Mouse (Mus musculus): Measurements from ENCODE around the gene Gm47791. TPM values are rescaled to one million over a fixed set of nuclear protein-coding genes. Genes with fewer than 3 reads are reported as not detected.

Gm47791 gene
- polyA plus RNA-seq, 1 experiment from 2014 or later: not detected

DNA sequence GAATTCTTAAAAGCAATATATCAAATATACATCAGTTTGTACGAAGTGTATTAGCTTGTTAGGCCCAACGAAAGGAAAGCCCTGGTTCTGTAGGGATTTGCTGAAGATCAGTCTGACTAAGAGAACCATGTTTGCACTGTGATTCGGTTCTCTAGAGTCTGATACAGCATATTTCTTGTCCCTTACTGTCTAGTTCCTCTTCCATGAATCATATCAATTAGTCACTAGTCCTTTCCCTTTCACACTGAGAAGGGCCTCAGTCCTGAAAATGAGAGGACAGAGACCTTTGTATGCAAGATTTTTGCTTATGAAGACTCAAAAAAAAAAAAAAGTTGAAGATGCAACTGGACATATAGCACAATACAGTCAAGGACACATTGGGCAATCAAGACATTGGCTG, 22.1 kb upstream of the Gm47791 start:
- Histone ChIP-seq H3K27me3 (replicated peaks; ENCODE audit: control insufficient read depth, insufficient read depth, low read length) (no peaks in the 10 kb centered on the region), H3K4me1 (ENCODE audit: control insufficient read depth, insufficient read depth, low read length) (no peaks in the 10 kb centered on the region), H3K4me2 (ENCODE audit: low read depth, low read length) (no peak overlapping the region), H3K4me3 (ENCODE audit: low read length) (no peak overlapping the region), H3K36me3 (ENCODE audit: control insufficient read depth, insufficient read depth, low read length) (no peaks in the 10 kb centered on the region), H3K9me3 (ENCODE audit: control insufficient read depth, low read length) (no peaks in the 10 kb centered on the region), H3K9ac (ENCODE audit: low read depth, low read length) (no peak overlapping the region), H3K27ac (ENCODE audit: low read length) (no peak overlapping the region)
- ATAC-seq: no peak
- 85% methylated on average over 3 of the region's 3 CpGs for WGBS

DNA sequence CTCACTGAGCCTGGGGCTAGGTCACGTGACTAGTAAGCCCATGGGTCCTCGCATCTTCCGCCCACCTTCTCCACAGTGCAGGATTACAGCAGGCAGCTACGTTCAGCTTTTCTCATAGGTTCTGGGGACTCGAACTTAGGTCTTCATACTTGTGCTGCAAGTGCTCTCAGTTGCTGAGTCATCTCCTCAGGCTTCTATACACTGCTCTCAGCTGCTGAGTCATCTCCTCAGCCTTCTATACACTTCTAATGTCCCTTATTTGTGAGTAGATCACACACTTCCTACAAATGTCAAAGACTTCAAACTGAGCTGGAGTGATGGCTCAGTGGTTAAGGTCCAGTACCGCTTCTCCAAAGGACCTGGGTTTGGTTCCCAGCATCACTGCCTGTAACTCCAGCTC, 21.2 kb upstream of the Gm47791 start:
- Histone ChIP-seq H3K9me3 (ENCODE audit: control insufficient read depth, low read length) (no peaks in the 10 kb centered on the region), H3K4me1 (ENCODE audit: control insufficient read depth, insufficient read depth, low read length) (no peaks in the 10 kb centered on the region), H3K27ac (ENCODE audit: low read length) (no peak overlapping the region), H3K36me3 (ENCODE audit: control insufficient read depth, insufficient read depth, low read length) (no peaks in the 10 kb centered on the region), H3K4me3 (ENCODE audit: low read length) (no peak overlapping the region), H3K9ac (ENCODE audit: low read depth, low read length) (no peak overlapping the region), H3K4me2 (ENCODE audit: low read depth, low read length) (no peak overlapping the region), H3K27me3 (replicated peaks; ENCODE audit: control insufficient read depth, insufficient read depth, low read length) (no peaks in the 10 kb centered on the region)
- WGBS: 94% methylated on average over 6 of the region's 6 CpGs
- no peak for ATAC-seq

DNA sequence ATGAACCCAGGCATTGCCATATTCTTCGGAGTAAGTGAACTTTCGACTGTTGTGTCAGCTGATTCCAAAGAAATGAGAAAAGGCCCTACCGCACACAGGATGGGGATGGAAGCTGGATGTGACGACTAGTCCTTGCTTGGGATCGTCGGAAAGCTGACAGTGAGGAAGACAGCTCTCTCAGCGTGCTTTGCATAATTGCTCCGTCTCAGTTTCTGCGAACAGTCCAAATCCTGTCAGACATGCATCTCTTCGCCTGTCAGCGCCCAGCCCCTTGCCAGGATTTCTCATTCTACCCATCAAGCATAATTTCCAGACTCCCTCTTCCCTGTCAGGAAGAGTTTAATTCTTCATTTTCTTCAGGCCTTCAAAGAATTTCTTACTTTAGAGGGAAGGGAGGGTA, 20.1 kb upstream of the Gm47791 start:
- ATAC-seq: no peak
- Histone ChIP-seq H3K27me3 (replicated peaks; ENCODE audit: control insufficient read depth, insufficient read depth, low read length) (no peaks in the 10 kb centered on the region), H3K9ac (ENCODE audit: low read depth, low read length) (no peak overlapping the region), H3K36me3 (ENCODE audit: control insufficient read depth, insufficient read depth, low read length) (no peaks in the 10 kb centered on the region), H3K9me3 (ENCODE audit: control insufficient read depth, low read length) (no peaks in the 10 kb centered on the region), H3K4me1 (ENCODE audit: control insufficient read depth, insufficient read depth, low read length) (no peaks in the 10 kb centered on the region), H3K27ac (ENCODE audit: low read length) (no peak overlapping the region), H3K4me2 (ENCODE audit: low read depth, low read length) (no peak overlapping the region), H3K4me3 (ENCODE audit: low read length) (no peak overlapping the region)
- 86% methylated on average over 11 of the region's 11 CpGs for WGBS

DNA sequence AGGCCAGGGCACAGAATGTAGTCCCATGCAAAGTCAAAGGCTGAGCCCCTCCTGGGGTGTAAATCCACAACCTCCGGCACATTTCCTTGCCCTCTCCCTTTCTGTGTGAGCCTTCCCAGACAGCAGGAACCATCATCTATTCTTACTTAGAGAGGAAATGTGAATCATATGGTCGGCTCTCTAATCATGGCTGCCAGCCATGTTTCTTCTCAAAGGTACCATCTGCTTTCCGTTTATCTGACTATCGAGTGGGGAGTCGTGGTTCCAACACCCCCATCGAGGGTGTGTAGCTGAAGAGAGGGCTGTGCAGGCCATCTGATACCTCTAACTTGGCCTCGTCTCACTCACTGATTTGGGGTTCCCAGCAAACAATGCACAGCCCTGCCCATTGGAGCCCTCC, 17.0 kb upstream of the Gm47791 start:
- Histone ChIP-seq H3K4me3 (ENCODE audit: low read length) (no peak overlapping the region), H3K9ac (ENCODE audit: low read depth, low read length) (no peak overlapping the region), H3K27me3 (replicated peaks; ENCODE audit: control insufficient read depth, insufficient read depth, low read length) (no peaks in the 10 kb centered on the region), H3K4me1 (ENCODE audit: control insufficient read depth, insufficient read depth, low read length) (peaks cover 8% of the 10 kb centered on the region), H3K27ac (ENCODE audit: low read length) (no peak overlapping the region), H3K36me3 (ENCODE audit: control insufficient read depth, insufficient read depth, low read length) (no peaks in the 10 kb centered on the region), H3K4me2 (ENCODE audit: low read depth, low read length) (no peak overlapping the region), H3K9me3 (ENCODE audit: control insufficient read depth, low read length) (no peaks in the 10 kb centered on the region)
- no peak for ATAC-seq
- 58% methylated on average over 7 of the region's 7 CpGs for WGBS

DNA sequence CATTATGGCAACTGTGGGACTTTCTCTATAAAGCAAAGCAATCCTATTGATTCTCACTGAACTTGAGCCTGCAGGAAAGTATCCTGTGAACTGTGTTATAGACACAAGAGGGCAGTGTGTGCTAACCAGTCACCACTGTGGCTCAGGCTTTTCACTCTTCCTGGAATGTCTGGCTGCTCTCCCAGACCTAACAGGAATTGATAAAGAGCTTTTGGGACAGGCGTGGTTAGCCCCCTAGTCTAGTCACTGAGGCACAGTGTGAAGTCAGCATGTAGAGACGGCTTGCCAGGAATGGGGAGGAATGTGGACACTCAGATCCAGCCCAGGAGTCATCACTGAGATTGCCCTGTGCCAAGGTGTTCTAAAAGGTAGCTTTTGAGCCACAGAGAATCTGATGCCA, 16.4 kb upstream of the Gm47791 start:
- 5% methylated on average over 2 of the region's 2 CpGs for WGBS
- Histone ChIP-seq H3K27me3 (replicated peaks; ENCODE audit: control insufficient read depth, insufficient read depth, low read length) (no peaks in the 10 kb centered on the region), H3K9ac (ENCODE audit: low read depth, low read length) (no peak overlapping the region), H3K36me3 (ENCODE audit: control insufficient read depth, insufficient read depth, low read length) (no peaks in the 10 kb centered on the region), H3K27ac (ENCODE audit: low read length) (no peak overlapping the region), H3K4me3 (ENCODE audit: low read length) (no peak overlapping the region), H3K4me1 (ENCODE audit: control insufficient read depth, insufficient read depth, low read length) (peaks cover 8% of the 10 kb centered on the region), H3K9me3 (ENCODE audit: control insufficient read depth, low read length) (no peaks in the 10 kb centered on the region), H3K4me2 (ENCODE audit: low read depth, low read length) (no peak overlapping the region)
- peak; percentile 83 for ATAC-seq

DNA sequence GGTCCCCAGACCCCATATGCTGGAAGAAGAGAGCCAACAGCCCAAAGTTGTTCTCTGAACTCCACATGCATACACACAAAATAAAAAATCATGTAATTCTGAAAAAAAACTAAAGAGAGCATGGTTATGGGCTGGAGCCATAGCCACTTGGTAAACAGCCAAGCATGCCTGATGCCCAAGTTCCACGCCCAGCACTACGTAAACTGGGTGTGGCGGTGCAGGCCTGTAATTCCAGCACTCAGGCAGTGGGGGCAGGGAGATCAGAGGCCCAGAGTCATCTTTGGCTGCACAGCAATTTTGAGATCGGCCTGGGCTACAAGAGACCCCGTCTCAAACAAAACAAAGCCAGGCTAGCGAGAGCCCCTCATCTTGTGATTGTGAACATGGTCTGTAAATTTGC, 14.5 kb upstream of the Gm47791 start:
- H3K9ac ChIP-seq (ENCODE audit: low read depth, low read length): no peak overlapping the region
- no peak overlapping the region for H3K4me2 ChIP-seq (ENCODE audit: low read depth, low read length)

DNA sequence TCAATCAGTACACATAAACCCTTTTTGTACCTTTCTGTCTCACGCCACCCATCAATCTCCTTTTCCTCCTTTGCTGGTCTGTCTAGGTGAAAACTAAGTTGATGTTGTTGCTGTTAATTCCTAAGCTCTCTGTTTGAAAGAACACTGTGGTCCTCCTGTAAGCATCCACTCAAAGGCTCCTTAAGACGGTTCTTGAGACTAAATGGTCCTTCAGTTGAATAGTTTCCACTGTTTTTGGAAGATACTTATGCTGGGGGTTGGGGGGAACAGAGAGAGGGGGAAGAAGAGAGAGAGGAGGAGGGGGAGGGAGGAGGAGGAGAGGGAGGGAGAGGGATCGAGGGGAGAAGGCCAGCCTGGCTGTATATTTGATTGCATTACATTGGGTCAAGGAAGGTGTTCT, 12.5 kb upstream of the Gm47791 start:
- Histone ChIP-seq H3K9me3 (ENCODE audit: control insufficient read depth, low read length) (no peaks in the 10 kb centered on the region), H3K4me2 (ENCODE audit: low read depth, low read length) (no peak overlapping the region), H3K27me3 (replicated peaks; ENCODE audit: control insufficient read depth, insufficient read depth, low read length) (no peaks in the 10 kb centered on the region), H3K9ac (ENCODE audit: low read depth, low read length) (no peak overlapping the region), H3K4me3 (ENCODE audit: low read length) (no peak overlapping the region), H3K4me1 (ENCODE audit: control insufficient read depth, insufficient read depth, low read length) (peaks cover 15% of the 10 kb centered on the region), H3K36me3 (ENCODE audit: control insufficient read depth, insufficient read depth, low read length) (no peaks in the 10 kb centered on the region), H3K27ac (ENCODE audit: low read length) (no peak overlapping the region)
- WGBS: 76% methylated on average over 3 of the region's 3 CpGs
- ATAC-seq: no peak

More for the DNA sequence above, 14.5 kb upstream of the Gm47791 start:
- Histone ChIP-seq H3K9me3 (ENCODE audit: control insufficient read depth, low read length) (no peaks in the 10 kb centered on the region), H3K36me3 (ENCODE audit: control insufficient read depth, insufficient read depth, low read length) (no peaks in the 10 kb centered on the region), H3K27ac (ENCODE audit: low read length) (no peak overlapping the region), H3K4me3 (ENCODE audit: low read length) (no peak overlapping the region), H3K27me3 (replicated peaks; ENCODE audit: control insufficient read depth, insufficient read depth, low read length) (no peaks in the 10 kb centered on the region), H3K4me1 (ENCODE audit: control insufficient read depth, insufficient read depth, low read length) (peaks cover 8% of the 10 kb centered on the region)
- 55% methylated on average over 6 of the region's 6 CpGs for WGBS
- ATAC-seq: peak; percentile 54

DNA sequence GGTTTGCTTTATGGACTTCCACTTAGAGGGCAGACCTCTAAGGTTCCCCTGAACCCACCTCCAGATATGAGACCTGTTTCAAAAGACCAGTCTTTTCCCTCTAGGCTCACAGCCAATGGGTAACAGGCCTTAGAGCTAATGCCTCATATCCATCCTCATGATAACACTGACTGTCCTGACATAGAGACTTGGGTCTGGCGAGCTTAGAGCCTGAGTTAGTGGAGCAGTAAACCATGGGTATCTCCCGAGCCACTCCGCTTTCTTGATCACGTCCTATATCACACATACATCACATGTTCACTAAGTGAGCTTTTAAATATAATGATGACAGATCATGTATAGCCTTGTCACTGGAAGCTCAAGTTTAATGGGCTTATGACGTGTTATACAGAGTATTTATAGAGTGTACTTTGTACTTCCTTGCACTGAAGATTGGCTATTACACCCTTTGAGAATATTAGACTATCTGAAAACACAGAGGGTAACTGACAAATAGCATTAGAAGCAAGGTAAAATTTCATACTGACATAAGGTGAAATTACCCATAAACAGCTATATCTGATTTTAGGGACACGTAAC, 8.4 kb upstream of the Gm47791 start:
- Histone ChIP-seq H3K9ac (ENCODE audit: low read depth, low read length) (no peak overlapping the region), H3K4me1 (ENCODE audit: control insufficient read depth, insufficient read depth, low read length) (0 out of 2 replicates have a peak, but pooled peaks cover 7% of the 10 kb centered on the region), H3K4me2 (ENCODE audit: low read depth, low read length) (no peak overlapping the region), H3K36me3 (ENCODE audit: control insufficient read depth, insufficient read depth, low read length) (no peaks in the 10 kb centered on the region), H3K9me3 (ENCODE audit: control insufficient read depth, low read length) (no peaks in the 10 kb centered on the region), H3K4me3 (ENCODE audit: low read length) (no peak overlapping the region), H3K27me3 (replicated peaks; ENCODE audit: control insufficient read depth, insufficient read depth, low read length) (no peaks in the 10 kb centered on the region), H3K27ac (ENCODE audit: low read length) (peak overlapping the region; percentile 50; the same call in 1 of the 2 replicates)
- 73% methylated on average over 6 of the region's 6 CpGs for WGBS
- ATAC-seq: peak; percentile 73

DNA sequence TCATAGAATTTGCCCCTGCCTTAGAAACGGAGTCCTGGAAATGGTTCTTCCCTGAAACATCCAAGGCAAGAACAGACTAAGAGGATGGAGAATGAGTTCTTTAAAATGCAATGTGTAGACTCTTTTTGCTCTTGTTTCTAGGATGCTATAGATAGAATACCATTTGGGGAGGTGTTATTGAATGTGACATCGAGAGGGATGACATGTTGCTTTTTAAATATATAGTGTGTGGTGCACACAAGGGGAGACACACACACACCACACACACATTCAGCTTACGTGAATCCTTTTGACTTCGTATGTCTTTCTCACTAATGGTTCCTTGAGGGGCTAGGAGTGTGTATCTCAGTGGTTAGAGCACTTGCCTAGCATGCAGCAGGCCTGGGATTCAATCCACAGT, 4.2 kb upstream of the Gm47791 start:
- Histone ChIP-seq H3K27ac (ENCODE audit: low read length) (no peak overlapping the region), H3K9ac (ENCODE audit: low read depth, low read length) (no peak overlapping the region), H3K36me3 (ENCODE audit: control insufficient read depth, insufficient read depth, low read length) (no peaks in the 10 kb centered on the region), H3K4me1 (ENCODE audit: control insufficient read depth, insufficient read depth, low read length) (0 out of 2 replicates have a peak, but pooled peaks cover 9% of the 10 kb centered on the region), H3K27me3 (replicated peaks; ENCODE audit: control insufficient read depth, insufficient read depth, low read length) (no peaks in the 10 kb centered on the region), H3K9me3 (ENCODE audit: control insufficient read depth, low read length) (no peaks in the 10 kb centered on the region), H3K4me2 (ENCODE audit: low read depth, low read length) (no peak overlapping the region), H3K4me3 (ENCODE audit: low read length) (no peak overlapping the region)
- 92% methylated on average over 4 of the region's 4 CpGs for WGBS
- ATAC-seq: no peak

DNA sequence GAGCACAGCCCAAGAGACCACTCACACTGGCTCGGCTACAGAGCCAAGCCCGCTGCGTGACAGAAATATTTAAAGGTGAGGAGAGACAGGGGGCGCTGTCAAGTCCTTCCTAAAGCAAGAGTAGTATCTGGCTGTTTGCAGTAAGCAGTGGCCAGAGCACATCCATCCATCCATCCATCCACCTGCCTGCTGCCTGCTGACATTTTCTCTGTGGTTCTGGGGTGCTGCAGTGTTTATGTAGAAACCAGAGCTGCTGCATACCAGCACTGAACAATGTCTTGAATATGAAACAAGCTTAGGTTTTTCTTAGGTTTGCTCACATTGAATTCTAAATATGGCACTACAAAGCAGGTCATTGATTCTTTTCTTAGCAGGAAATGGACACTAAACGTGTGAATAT, 2.2 kb upstream of the Gm47791 start:
- no peaks in the 10 kb centered on the region for H3K27me3 ChIP-seq (replicated peaks; ENCODE audit: control insufficient read depth, insufficient read depth, low read length)
- H3K9me3 ChIP-seq (ENCODE audit: control insufficient read depth, low read length): no peaks in the 10 kb centered on the region
- ATAC-seq: no peak
- no peak overlapping the region for H3K4me2 ChIP-seq (ENCODE audit: low read depth, low read length)
- no peak overlapping the region for H3K9ac ChIP-seq (ENCODE audit: low read depth, low read length)
- no peaks in the 10 kb centered on the region for H3K36me3 ChIP-seq (ENCODE audit: control insufficient read depth, insufficient read depth, low read length)
- no peak overlapping the region for H3K4me3 ChIP-seq (ENCODE audit: low read length)
- 0 out of 2 replicates have a peak, but pooled peaks cover 2% of the 10 kb centered on the region for H3K4me1 ChIP-seq (ENCODE audit: control insufficient read depth, insufficient read depth, low read length)
- 65% methylated on average over 5 of the region's 5 CpGs for WGBS
- no peak overlapping the region for H3K27ac ChIP-seq (ENCODE audit: low read length)

Data from intestine, embryonic 16.5 days (tissue).